Mouse (Mus musculus) thymus, postnatal 25 days (tissue): ENCODE data around the gene Wdr73.
"Not testable (repeated sequence)": the region's sequence is repeated elsewhere in the genome, so short reads cannot be mapped to it uniquely, and the experiment has no call there.

Experiments used
- DNase-seq: peaks from one replicate; pipeline ENCODE4 v3.0.0; 2022

Wdr73 gene

GRCm38 (mm10) chr7:80900944-80901501, at the start of gene Wdr73:
TSS of gene Wdr73 (minus strand) at chr7:80901269.
- DNase-seq = peak; percentile 91

DNA sequence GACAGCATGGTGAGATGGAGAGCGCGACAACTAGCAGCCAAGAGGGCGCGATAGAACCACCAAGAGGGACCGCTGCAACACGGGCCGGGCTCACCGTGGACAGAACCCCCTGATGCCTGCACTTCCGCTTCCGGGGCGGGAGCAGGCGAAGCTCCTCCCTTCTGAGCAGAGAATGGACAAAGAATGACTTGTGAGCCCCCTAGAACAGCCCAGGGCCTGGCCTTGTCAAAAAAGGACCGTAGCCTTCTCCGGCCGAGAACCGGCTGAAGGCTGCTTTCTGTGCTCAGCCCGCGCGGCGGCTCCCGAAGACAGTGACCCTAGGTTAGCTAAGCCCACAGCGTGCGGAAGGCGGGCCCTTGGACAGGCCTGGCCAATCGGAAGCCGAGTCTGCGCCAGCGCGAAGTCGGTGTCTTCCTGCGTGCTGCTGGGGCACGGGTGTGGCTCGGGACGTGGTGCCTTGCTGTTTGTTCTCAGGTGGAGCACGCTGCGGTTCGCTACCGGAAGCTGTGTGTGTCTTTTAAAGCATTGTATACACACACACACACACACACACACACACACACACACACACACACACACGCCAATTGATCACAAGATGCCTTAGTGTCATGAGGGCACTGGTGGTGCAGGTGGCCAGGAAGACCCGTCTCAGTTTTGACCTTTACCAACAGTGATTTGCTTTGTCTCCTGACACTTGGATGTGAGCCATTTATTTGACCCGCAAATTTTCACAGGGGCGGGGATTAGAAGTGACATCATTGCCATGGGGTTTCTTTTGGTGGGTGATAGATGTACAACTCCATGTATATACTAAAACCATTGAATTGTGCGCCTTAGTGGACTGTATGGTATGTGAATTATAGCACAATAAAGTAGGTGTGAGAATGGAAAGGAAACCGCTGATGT, 46.6 kb upstream of the Wdr73 start, which contains the start of gene Sec11a:
Sec11a (minus strand) TSS at position 336 of the 906 bp plus-strand sequence.
- peak; percentile 96 for DNase-seq

DNA sequence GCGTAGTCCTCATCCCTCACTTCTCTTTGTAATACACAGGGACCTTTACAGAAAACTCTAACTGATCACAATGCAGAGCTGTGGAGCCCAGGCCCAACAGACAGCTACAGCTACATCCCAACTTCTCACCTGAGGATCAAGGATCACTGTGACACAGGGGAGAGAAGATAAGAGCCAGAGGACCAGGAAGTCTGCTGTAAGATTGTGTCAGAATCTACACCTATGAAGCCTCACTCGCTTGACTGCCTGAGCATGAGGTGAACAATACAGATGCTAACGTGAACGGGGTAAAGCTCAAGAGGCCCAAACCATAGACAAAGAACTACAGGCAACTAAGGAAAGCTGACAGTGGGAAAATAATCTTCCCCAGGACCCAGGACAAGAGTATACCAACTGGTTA, 38.7 kb upstream of the Wdr73 start:
- no peak for DNase-seq

GRCm38 (mm10) chr7:80937304-80937666, 36.2 kb upstream of the Wdr73 start:
- not testable (repeated sequence) for DNase-seq

DNA sequence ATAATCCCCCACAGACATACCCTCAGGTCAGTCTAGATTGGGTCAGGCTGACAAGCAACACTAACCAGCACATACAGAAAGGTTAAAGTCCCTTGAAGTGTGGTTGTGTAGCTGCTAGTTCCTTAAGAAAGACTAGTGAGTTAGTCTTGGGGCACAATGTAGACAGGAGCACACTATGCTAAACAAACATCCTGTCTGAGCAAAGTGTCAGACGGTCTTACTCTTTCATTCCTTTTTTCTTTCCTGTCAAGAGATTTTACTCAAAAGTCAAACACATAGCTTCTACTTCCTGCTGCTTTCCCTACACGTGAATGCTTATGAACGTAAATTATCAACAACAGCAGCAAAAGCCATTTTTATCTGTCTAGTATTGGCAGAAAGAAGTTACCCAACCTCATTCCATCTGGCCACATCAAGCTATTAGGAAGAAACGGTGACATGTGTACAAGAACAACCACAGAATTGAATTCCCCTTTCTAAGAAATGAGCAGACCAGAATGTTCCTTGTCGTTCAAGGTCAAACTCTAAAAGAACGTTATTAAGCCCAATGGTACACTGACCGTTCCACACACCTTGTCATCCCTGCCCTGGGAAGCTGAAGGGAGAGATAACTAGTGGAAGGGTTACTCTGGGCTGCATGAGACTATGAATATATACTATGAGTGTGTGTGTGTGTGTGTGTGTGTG, 35.7 kb upstream of the Wdr73 start:
- DNase-seq = peak; percentile 17

DNA sequence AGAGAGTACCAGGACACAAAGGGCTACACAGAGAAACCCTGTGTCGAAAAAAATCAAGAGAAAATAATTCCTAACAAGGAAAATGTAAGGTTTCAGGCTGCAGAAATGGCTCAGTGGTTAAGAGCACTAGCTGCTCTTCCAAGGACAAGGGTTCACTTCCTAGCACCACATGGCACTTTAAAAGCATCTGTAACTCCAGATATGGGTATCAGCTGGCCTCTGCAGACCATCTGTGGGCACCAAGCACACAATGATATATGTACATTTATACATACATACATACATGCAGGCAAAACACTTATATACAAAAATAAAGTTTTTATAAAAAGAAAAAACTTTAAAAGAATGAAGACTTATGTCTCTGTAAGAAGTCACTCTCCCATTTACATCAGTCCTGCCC, 34.8 kb upstream of the Wdr73 start:
- DNase-seq = no peak

DNA sequence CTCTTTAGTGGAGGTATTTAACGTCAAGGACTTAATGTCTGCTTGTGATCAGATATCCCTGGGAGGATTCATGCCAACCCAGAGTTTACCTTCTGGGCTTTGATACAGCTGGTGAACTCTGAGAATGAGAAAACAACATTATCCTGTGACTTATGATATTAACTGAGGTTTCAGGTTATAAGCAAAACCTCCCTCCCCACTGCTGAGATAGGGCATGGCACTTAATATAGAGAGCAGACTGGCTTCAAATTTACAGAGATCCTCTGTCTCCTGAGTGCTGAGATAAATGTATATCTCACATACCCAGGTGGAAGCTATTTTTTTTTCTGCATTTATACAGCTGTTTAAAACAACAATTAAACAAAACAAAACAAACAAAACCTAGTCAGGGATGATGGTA, 31.7 kb upstream of the Wdr73 start:
- no peak for DNase-seq

DNA sequence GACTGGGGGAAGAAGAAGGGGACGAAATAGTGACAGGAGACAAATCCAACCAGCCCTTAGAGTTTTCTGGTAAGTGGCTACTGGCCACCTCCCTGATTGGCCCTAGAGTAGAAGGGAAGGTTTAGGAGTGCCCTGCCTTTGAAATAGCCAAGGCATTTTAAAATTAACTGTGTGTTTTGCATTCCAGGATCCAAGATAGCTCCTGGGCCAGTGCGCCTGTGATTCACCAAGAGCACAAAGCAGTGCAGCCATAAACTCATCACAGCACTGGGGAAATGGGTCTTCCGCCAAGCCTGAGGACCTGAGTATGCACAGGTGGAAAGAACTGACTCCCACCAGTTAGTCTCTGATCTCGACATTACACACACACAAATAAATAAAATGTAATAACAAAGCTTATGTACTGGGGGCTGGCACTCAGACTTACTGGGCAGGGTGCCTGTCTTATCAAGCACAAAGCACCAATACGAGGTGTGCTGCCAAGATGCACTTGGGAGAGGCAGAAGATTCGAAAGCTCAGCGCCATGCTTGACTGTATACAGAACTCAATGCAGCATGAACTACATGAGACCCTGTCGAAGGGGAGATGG, 30.6 kb upstream of the Wdr73 start:
- no peak for DNase-seq

GRCm38 (mm10) chr7:80923165-80923564, 22.1 kb upstream of the Wdr73 start:
- no peak for DNase-seq

- no peak for DNase-seq
These were observed 18.6 kb upstream of the Wdr73 start for GRCm38 (mm10) chr7:80919647-80920008.

DNA sequence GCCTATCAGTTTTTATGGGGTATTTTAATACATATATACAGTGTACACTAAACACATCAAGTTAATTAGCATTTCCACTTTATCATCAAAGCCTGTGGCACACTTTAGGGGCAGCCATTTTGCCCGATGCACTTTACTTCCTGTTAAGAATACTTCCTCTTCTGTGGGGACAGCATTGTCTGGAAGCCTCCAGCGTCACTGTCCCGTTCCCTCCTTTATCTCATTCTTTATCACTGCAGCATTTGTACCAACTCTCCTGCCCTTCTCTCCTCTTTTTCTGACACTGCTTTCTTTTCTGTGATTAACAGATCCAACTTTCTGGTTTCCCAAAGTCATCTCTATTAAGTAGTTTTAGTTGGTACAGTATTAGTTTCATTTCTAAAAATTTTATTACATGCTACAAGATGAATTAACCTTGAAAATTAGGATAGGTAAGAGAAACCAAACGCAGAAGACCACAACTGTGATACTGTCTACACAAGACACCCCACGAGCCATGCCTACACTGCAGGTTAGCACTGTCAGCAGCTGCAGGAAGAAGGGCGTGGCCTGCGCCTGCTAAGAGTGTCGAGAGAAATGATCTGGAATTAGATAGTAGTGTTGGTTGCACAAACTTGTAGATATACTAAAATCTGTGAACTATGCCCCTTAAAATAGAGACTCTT, 18.0 kb upstream of the Wdr73 start:
- peak; percentile 64 for DNase-seq

GRCm38 (mm10) chr7:80917916-80918465, 16.9 kb upstream of the Wdr73 start:
- no peak for DNase-seq

GRCm38 (mm10) chr7:80912496-80912895, 11.4 kb upstream of the Wdr73 start:
- no peak for DNase-seq

GRCm38 (mm10) chr7:80911053-80911452, 10.0 kb upstream of the Wdr73 start:
- no peak for DNase-seq

- peak; percentile 62 for DNase-seq
These were observed 3.9 kb upstream of the Wdr73 start, which contains the start of gene Nmb for GRCm38 (mm10) chr7:80904921-80905515. TSS of gene Nmb (minus strand) at chr7:80905076.

DNA sequence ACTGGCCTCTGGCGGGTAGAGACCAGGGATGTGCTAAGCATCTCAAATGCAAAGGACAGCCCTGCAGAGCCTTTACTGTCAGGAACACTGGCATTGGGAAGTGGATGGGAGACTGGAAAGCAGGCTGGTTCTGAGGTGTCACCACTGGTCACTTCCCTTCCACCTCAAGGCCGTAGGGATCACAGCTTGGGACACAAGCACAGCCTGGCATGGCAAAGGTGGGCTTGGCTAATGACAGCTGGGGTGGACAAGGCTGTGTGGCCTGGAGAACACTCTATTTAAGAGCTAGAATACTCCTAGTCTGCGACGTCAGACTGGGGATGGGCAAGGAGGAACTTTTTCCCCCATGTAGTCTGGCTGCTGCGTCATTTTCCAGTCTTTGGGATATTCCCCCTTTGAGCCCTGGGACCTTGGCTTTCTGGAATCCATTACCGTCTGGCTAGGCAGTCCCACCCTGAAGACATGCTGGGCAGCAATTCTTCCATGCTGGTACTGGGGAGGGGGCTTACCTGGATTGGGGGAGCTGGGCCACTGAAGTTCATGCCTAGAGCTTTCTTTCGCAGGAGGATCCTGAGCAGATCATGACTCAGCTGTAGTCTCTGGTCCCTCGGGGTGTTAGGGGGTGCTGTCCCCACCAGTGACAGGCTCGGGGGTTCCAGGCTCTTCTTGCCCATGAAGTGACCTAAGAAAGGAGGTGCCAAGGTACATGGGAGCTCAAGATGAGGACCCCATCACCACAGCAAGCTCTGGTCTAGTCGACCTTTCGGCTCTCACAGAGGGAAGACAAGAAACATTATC, 2.8 kb upstream of the Wdr73 start:
- DNase-seq = no peak

DNA sequence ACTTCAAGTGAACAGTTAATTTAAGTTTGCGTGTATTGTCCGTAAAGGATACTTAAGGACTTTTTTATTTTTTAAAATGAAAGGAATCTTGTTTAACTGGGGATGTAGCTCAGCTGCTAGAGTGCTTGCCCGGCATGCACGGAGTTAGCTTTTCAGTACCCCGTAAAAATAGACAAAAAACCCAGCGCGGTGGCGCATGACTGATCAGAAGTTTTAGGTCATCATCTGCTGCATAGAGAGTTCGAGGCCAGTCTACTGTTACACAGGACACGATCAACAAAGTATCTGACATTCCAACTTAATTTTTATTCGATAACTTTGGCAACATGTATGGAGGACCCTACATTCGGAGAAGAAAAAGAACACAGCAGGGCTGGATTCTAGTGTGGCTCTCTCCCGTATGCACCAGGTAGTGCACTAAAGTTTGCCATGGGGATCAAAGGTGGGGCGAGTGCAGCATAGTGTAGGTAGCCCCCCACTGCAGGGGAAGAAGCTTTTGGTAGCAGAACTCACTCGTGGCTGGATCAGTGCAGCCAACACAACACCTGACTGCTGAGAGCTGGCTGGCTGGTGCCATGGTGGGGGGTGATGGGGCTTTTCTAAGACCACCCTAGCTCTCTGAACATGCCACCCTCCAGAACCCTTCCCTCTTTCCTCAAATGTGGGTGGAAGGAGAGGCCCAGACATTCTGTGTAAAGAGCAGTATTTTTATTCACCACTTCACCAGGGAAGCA, 639 bp upstream of the Wdr73 start:
- DNase-seq = peak; percentile 29

DNA sequence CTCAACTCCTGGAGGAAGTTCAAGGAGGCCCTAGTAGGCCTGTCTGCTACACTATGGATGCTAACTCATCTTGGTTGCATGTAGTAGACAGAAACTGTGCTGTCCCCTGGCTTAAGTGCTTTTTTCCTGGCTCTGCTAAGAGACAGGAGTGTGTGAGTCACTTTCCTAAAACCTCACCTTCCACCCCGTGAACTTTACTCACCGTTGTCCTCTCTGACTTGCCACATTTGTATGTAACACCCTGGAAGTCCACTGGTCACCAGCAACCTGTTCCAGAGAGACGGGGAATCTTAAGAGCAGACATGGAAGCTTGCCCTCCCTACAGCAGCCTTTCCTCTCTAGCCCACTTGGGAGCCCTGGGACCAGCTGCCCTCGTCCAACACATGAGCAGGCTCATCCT, 3.3 kb downstream of the Wdr73 start:
- DNase-seq = no peak

DNA sequence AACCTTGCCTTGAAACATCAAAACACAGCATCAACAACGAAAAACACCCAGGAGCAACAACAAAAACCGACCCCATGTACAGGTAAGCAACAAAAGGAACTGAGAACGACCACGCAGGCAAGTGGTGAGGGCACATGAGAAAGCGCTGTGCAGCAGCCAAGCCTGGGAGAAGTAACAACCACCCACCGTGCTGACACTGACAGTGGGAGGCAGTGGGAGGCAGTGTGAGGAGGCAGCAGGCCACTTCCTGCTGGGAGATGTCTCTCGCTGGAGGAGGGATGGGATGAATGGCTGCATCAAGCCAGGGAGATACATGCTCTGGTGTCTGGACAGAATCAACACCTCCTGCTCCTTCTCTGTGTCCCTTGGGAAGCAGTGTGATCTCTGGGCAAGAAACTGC, 3.9 kb downstream of the Wdr73 start:
- DNase-seq = no peak

GRCm38 (mm10) chr7:80894815-80895519, 6.1 kb downstream of the Wdr73 start:
- no peak for DNase-seq
